Mouse (Mus musculus) heart, embryonic 13.5 days (tissue): ENCODE results near the gene Arhgap23. TPM values are rescaled to one million over a fixed set of nuclear protein-coding genes. Genes with fewer than 3 reads are reported as not detected.

Experiments
- ATAC-seq: fragments of 200-750 bp; cut with Nextera tagmentation; 2 replicates; pipeline ENCODE4 v1.8.0; 2017; ENCODE audit warnings: moderate TSS enrichment; ENCODE audit not compliant: insufficient number of reproducible peaks, low FRiP score, low TSS enrichment; ENCODE audit errors: extremely low read depth
- H3K27ac ChIP-seq: fragments of 300-500 bp; sonication (generic); replicated peaks from 2 replicates; pipeline ENCODE4 v1.5.1; 2015; ENCODE audit warnings: moderate library complexity, mild to moderate bottlenecking, inconsistent platforms
- H3K27me3 ChIP-seq: fragments of 300-500 bp; sonication (generic); replicated peaks from 2 replicates; pipeline ENCODE4 v1.6.1; 2015; ENCODE audit warnings: mild to moderate bottlenecking, inconsistent platforms
- H3K36me3 ChIP-seq: fragments of 300-500 bp; sonication (generic); 2 replicates; pipeline ENCODE4 v1.6.1; 2015; ENCODE audit warnings: mild to moderate bottlenecking, inconsistent platforms
- H3K4me1 ChIP-seq: fragments of 300-500 bp; sonication (generic); 2 replicates; pipeline ENCODE4 v1.6.1; 2015; ENCODE audit warnings: inconsistent platforms
- H3K4me2 ChIP-seq: fragments of 300-500 bp; sonication (generic); 2 replicates; pipeline ENCODE4 v1.6.1; 2015; ENCODE audit warnings: inconsistent platforms, mild to moderate bottlenecking, moderate library complexity
- H3K4me3 ChIP-seq: fragments of 300-500 bp; sonication (generic); 2 replicates; pipeline ENCODE4 v1.5.1; 2015; ENCODE audit warnings: moderate library complexity, mild to moderate bottlenecking, inconsistent platforms
- H3K9ac ChIP-seq: fragments of 300-500 bp; sonication (generic); 2 replicates; pipeline ENCODE4 v1.6.1; 2015; ENCODE audit warnings: inconsistent platforms, mild to moderate bottlenecking, moderate library complexity
- H3K9me3 ChIP-seq: fragments of 300-500 bp; sonication (generic); 2 replicates; pipeline ENCODE4 v1.6.1; 2016; ENCODE audit warnings: inconsistent platforms
- WGBS: fragments of 180-500 bp; shearing (Covaris S2); methylation state at CpG from one replicate; pipeline ENCODE4 v1.1.7; 2015; ENCODE audit warnings: mixed read lengths; 5-methylcytosine and 5-hydroxymethylcytosine counted together
- polyA plus RNA-seq: library from polyadenylated mRNA; unstranded; fragments of >200 nt; fragmentation: Nextera tagmentation; extraction: Ambion mirVana; gene quantifications from 2 replicates; pipeline ENCODE4 v1.2.1, GENCODE M21; 2015

Gene Arhgap23
- polyA plus RNA-seq, 1 experiment from 2014 or later: 6.9 TPM

DNA sequence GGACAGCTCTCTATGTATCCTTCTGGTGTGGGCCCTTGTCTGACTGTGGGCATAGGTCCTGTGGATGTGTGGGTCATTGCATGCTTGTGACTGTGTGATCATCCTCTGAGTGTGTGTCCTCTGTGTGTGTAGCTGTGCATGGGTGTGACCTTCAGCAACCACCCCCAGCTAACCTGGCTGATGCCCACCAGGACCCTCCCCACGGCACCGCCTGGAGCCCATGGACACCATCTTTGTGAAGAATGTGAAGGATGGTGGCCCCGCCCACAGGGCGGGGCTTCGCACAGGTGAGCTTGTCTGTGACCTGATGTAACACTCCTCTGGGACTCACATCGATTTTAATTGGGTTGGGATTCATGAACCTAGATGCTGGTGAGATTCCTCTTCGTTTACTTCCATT, 32.6 kb downstream of the Arhgap23 start:
- Histone ChIP-seq H3K9ac (no peak overlapping the region), H3K36me3 (peaks cover 94% of the 10 kb centered on the region), H3K27ac (no peak overlapping the region), H3K4me3 (peak overlapping the region; percentile 29), H3K4me1 (peaks cover 73% of the 10 kb centered on the region), H3K4me2 (peak overlapping the region; percentile 86), H3K27me3 (no peaks in the 10 kb centered on the region), H3K9me3 (no peaks in the 10 kb centered on the region)
- ATAC-seq: no peak
- 79% methylated on average over 7 of the region's 7 CpGs for WGBS

DNA sequence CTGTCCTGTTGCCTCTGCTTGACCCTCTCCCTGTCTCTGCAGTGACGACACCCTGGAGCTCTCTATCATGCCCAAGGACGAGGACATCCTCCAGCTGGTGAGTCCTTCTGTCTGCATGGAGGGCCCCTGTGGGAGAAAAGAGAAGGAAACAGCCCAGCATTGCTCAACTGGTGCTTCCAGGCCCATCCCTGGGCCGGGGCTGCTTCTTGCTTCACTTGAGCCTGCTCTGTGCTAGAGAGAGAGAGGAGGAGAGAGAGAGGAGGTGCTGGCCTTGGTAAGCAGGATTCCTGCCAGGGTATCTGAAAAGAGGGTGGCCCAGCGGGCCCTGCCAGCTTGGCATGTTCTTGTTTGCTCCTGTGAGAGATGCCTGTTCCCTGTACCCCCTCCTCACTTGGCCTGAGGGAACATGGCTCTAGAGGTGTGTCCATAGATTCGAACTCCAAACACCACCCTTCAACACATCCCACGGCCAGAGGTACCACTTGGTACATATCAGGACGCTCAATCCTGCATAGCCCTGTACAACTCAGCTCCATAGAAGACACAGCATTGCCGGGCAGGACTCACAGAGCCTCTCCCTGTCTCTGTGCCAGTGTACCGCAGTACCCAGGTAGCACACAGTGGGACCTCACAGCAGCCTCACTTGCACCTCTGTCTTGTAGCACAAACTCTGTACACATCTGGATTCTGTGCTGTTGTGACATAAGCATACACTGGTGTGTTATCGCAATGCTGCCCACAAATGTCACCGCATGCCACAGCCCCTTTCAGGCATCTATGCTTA, 33.5 kb downstream of the Arhgap23 start:
- Histone ChIP-seq H3K4me2 (peak overlapping the region; percentile 86), H3K4me3 (peak overlapping the region; percentile 29; the same call in 1 of the 2 replicates), H3K9ac (peak overlapping the region; percentile 76), H3K36me3 (peaks cover 96% of the 10 kb centered on the region), H3K4me1 (peaks cover 68% of the 10 kb centered on the region), H3K27me3 (no peaks in the 10 kb centered on the region), H3K9me3 (no peaks in the 10 kb centered on the region), H3K27ac (peak overlapping the region; percentile 86)
- WGBS: 84% methylated on average over 11 of the region's 11 CpGs
- no peak for ATAC-seq

DNA sequence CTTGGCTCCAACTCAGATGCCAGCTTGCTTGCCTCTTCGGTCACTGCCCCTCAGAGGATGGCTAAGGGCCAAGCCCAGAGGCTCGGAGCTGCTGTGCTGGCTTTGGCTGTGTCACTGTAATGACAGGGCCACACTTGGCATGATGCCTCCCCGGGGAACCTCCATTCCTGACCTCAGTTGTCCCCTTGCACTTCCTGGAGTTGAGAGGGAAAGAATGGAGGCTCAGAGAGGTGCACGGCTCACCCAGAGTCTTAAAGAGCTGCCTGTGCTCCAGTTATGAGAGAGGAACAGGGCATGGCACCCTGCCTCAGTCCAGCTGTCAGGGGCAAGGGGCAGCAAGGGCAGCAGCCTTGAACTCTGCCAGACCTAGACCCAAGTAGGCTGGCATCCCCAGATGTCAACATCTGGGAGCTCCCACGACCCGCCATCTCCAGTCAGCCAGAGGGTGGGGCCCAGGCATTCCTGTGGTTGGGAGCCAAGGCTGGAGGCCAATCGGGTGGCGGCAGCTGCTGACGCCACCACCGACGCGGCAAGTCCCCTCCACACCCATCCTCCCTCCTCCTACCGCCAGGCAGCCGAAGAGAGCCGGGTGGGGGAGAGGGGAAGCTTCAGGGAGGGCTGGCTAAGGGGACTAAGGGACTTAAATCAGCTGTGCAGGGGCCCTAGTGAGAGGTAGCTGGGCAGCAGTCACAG, 34.4 kb downstream of the Arhgap23 start:
- H3K36me3 ChIP-seq: peaks cover 96% of the 10 kb centered on the region
- peak; percentile 69 for ATAC-seq

DNA sequence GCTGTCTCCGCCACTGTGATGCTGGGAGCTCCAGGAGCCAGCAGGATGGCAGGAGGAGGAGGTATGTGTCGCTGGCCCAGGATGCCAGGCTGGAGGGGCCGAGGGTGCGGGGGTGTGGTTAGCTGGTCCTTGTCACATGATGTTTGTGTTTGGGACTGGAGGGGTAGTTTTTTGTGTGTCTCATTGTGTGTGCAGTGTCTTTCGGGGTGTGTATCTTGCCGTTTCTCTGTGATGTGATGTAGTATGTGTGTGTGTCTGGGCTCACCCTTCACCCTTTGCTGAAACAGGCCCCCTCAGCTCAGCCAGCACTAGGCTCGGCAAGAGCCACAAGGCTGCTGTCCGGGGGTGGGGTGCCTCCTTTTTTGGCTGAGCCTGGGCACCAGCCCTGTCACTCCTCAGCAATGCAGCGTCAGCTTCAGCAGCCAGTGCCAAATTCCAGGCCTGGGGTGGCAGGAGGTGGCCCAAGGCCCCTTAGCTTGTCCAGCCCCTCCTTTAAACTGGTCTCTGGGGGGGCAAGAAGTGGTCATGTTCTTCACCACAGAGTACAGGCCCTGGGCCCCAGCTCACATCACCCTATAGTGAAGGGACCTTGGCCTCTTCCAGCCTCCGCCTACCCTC, 35.1 kb downstream of the Arhgap23 start:
- peak; percentile 28; the same call in 1 of the 2 replicates for ATAC-seq
- Histone ChIP-seq H3K4me2 (peak overlapping the region; percentile 86), H3K27ac (peak overlapping the region; percentile 86), H3K27me3 (no peaks in the 10 kb centered on the region), H3K4me3 (peak overlapping the region; percentile 45), H3K36me3 (peaks cover 96% of the 10 kb centered on the region), H3K9me3 (no peaks in the 10 kb centered on the region), H3K9ac (peak overlapping the region; percentile 76), H3K4me1 (peaks cover 61% of the 10 kb centered on the region)
- 34% methylated on average over 10 of the region's 10 CpGs for WGBS

More for the DNA sequence above, 34.4 kb downstream of the Arhgap23 start:
- H3K4me1 ChIP-seq: peaks cover 63% of the 10 kb centered on the region
- peak overlapping the region; percentile 76 for H3K9ac ChIP-seq
- whole genome bisulfite sequencing: 7% methylated on average over 15 of the region's 15 CpGs
- H3K4me2 ChIP-seq: peak overlapping the region; percentile 86
- H3K27me3 ChIP-seq: no peaks in the 10 kb centered on the region
- no peaks in the 10 kb centered on the region for H3K9me3 ChIP-seq
- H3K4me3 ChIP-seq: peak overlapping the region; percentile 45
- H3K27ac ChIP-seq: peak overlapping the region; percentile 86

DNA sequence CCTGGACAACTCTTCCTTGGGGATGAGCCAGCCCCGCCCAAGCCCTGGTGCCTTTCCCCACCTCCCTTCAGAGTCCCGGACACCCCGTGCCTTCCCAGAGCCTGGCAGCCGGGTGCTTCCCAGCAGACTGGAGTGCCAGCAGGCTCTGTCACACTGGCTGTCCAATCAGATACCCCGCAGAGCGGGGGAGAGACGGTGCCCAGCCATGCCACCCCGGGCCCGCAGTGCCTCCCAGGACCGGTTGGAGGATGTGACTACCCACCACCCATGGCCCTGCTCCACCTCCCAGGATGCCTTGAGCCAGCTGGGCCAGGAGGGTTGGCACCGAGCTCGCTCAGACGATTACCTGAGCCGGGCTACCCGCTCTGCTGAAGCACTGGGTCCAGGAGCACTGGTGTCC, 36.3 kb downstream of the Arhgap23 start:
- Histone ChIP-seq H3K27me3 (no peaks in the 10 kb centered on the region), H3K27ac (no peak overlapping the region), H3K4me1 (peaks cover 50% of the 10 kb centered on the region), H3K36me3 (peaks cover 96% of the 10 kb centered on the region), H3K9me3 (no peaks in the 10 kb centered on the region), H3K9ac (0 out of 2 replicates have a peak overlapping the region, but pooled peaks have one; percentile 76), H3K4me2 (peak overlapping the region; percentile 86), H3K4me3 (peak overlapping the region; percentile 45)
- 91% methylated on average over 15 of the region's 15 CpGs for WGBS
- no peak for ATAC-seq

DNA sequence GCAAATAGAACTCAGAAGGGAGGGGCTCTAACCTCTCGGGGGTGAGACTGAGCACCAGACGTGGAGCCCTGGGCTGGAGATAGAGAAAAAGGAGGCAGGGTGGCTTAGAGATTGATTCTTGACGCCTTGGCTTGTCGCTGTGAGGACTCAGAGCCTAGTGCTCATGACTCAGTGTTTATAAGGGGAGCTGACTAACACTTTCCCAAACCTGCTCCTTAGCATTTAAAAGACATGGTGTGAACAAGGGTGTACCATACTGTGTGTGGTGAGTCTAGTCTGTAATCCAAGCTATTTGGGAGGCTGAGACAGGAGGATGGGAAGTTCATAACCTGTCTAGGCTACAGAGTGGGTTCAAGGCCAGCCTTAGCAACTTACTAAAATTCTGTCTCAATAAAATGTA, 41.8 kb downstream of the Arhgap23 start:
- H3K27me3 ChIP-seq: no peaks in the 10 kb centered on the region
- H3K4me1 ChIP-seq: peaks cover 10% of the 10 kb centered on the region; the same call in 1 of the 2 replicates
- H3K9me3 ChIP-seq: no peaks in the 10 kb centered on the region
- no peak overlapping the region for H3K9ac ChIP-seq
- 69% methylated on average over 4 of the region's 4 CpGs for WGBS
- H3K27ac ChIP-seq: no peak overlapping the region
- H3K4me2 ChIP-seq: no peak overlapping the region
- peaks cover 100% of the 10 kb centered on the region for H3K36me3 ChIP-seq
- H3K4me3 ChIP-seq: no peak overlapping the region
- ATAC-seq: no peak

DNA sequence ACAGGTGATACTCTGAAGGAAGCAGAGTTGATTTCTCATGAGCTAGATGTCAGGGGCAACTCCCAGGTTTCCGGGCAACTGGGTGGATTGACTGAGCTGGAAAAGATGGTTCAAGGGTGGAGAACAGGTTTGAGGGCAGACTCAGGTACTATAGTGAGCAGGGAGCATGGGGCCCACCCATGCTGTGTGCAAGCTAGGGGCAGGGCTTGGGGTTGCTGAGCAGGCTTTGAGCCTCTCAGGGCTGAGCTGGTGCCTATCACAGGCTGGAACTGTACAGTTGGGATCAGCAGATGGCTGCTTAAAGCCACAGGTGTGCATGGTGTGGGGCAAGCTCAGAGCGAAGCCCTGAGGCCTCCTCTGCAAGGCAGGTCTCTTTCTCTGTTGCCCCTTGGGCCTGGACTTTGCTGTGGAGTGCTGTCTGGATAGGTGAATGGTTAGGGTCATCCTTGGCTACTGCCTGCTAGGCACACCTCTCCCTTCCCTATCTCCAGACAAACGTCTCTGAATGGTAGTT, 46.0 kb downstream of the Arhgap23 start:
- H3K4me1 ChIP-seq: no peaks in the 10 kb centered on the region
- no peak overlapping the region for H3K4me3 ChIP-seq
- peaks cover 100% of the 10 kb centered on the region for H3K36me3 ChIP-seq
- H3K27me3 ChIP-seq: no peaks in the 10 kb centered on the region
- H3K9me3 ChIP-seq: no peaks in the 10 kb centered on the region
- no peak overlapping the region for H3K27ac ChIP-seq
- 97% methylated on average over 3 of the region's 3 CpGs for WGBS
- no peak for ATAC-seq
- no peak overlapping the region for H3K4me2 ChIP-seq
- no peak overlapping the region for H3K9ac ChIP-seq

DNA sequence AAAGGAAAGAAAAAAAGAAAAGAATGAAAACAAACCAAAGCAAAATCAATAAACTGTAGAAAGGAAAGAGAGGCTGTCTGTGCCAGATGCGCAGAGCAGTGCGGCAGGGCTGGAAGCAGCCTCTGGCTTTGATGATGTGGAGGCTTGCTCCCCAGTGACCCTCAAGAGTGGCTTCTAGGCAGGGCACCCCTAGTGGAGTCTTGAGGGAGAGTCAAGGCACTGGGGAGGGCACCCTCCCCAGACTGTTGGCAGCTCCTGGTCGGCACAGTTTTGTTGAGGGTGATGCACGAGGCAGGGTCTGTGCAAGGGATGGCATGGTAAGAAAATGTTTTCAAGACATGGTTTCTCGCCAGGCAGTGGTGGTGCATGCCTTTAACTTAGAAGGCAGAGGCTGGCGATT, 47.2 kb downstream of the Arhgap23 start:
- Histone ChIP-seq H3K36me3 (peaks cover 100% of the 10 kb centered on the region), H3K27ac (no peak overlapping the region), H3K9me3 (no peaks in the 10 kb centered on the region), H3K4me1 (no peaks in the 10 kb centered on the region), H3K4me2 (no peak overlapping the region), H3K4me3 (no peak overlapping the region), H3K27me3 (no peaks in the 10 kb centered on the region), H3K9ac (no peak overlapping the region)
- no peak for ATAC-seq
- 88% methylated on average over 6 of the region's 6 CpGs for WGBS

DNA sequence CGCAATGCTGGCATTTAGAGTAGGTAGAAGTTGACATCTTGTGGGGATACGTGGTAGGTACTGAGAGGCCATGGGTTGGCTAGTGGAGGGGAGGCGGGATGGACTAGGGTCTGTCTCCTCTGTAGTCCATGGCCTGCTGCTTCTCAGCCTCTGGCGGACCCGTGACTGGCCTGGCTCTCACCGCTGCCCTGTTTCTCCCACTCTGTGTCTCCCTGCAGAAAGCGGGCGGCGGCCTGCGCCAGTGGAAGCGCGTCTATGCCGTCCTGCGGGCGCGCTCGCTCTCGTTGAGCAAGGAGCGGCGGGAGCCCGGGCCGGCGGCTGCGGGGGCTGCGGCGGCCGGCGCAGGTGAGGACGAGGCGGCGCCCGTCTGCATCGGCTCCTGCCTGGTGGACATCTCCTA, 47.8 kb downstream of the Arhgap23 start:
- no peak overlapping the region for H3K27ac ChIP-seq
- 65% methylated on average over 33 of the region's 33 CpGs for WGBS

DNA sequence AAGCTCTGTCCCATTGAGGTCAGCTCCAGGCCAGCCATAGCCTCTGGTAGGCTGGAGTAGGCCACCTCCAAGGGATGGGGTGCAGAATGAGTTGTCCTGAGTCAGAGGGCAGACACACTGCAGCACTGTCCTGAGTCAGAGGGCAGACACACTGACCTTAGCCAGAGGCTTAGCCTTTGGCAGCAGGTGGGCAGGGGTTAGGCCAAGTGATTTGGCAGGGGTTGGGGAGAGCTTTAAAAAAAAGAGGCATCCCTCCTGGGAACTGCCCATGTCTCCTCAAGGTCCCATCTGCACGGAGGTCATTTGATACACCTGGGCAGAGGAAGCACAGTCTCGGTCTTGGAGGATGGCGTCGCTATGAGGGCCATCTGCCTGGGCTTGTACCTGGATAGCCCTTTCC, 48.7 kb downstream of the Arhgap23 start:
- H3K36me3 ChIP-seq: peaks cover 99% of the 10 kb centered on the region
- H3K4me1 ChIP-seq: peaks cover 7% of the 10 kb centered on the region; the same call in 1 of the 2 replicates
- no peak for ATAC-seq
- 91% methylated on average over 4 of the region's 4 CpGs for WGBS
- H3K9ac ChIP-seq: no peak overlapping the region
- no peaks in the 10 kb centered on the region for H3K9me3 ChIP-seq
- H3K4me2 ChIP-seq: no peak overlapping the region
- H3K27me3 ChIP-seq: no peaks in the 10 kb centered on the region
- H3K27ac ChIP-seq: no peak overlapping the region
- no peak overlapping the region for H3K4me3 ChIP-seq

More for the DNA sequence above, 47.8 kb downstream of the Arhgap23 start:
- Histone ChIP-seq H3K4me3 (no peak overlapping the region), H3K4me1 (peaks cover 2% of the 10 kb centered on the region; the same call in 1 of the 2 replicates), H3K36me3 (peaks cover 100% of the 10 kb centered on the region), H3K4me2 (no peak overlapping the region), H3K27me3 (no peaks in the 10 kb centered on the region), H3K9me3 (no peaks in the 10 kb centered on the region), H3K9ac (no peak overlapping the region)
- ATAC-seq: no peak

DNA sequence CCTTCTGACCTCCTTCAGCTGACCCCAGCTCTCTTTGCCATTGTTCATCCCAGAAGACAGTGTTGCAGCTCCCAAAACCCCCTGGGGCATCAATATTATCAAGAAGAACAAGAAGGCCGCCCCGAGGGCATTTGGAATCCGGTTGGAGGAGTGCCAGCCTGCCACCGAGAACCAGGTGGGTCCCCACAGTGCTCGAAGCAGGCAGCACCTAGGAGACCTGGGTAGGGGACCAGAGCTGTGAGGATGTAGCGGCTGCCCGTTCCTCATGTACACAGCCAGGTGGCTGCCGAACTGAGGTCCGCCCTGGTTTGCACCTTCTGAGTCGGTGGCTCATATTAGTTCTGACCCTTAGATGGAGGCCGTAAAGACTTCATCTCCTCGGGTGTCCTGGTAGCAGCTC, 50.6 kb downstream of the Arhgap23 start:
- Histone ChIP-seq H3K27ac (no peak overlapping the region), H3K9ac (no peak overlapping the region), H3K9me3 (no peaks in the 10 kb centered on the region), H3K4me2 (no peak overlapping the region), H3K4me3 (no peak overlapping the region), H3K36me3 (peaks cover 99% of the 10 kb centered on the region), H3K4me1 (peaks cover 7% of the 10 kb centered on the region; the same call in 1 of the 2 replicates), H3K27me3 (no peaks in the 10 kb centered on the region)
- 89% methylated on average over 12 of the region's 12 CpGs for WGBS
- ATAC-seq: no peak
